Mouse (Mus musculus): ENCODE data around the gene Tpte. TPM values are rescaled to one million over a fixed set of nuclear protein-coding genes. Genes with fewer than 3 reads are reported as not detected.

Gene Tpte
- total RNA-seq, 1 experiment from 2014 or later = not detected

DNA sequence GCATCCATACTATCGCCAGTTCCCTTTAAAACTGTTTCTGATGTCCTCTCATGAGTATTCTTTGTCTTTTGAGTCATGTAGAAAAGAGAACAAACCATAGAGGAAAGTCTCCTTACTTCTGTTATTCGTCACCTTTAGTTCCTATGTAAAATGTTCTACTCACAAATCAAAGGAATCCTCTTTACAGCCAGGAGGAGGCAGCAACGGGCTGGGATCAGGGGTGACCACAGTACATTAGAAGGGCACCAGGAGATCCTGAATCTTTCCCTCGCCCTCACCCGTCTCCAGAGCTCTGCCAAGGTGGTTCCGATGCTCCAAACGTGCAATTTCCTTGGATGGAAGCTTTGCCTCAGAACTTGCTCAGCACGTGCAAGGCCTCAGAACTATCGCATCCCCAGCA is 28.2 kb downstream of the Tpte start:
- ATAC-seq (replicated peaks in 1 of 2; ENCODE audit: insufficient read depth in 1 of 2, low FRiP score in 2 of 2, low TSS enrichment in 1 of 2, low read depth in 1 of 2, poor library complexity in 2 of 2, severe bottlenecking in 2 of 2) = 0 out of 4 replicates have a peak, but pooled peaks of 1 of the 2 experiments have one; percentile 32

DNA sequence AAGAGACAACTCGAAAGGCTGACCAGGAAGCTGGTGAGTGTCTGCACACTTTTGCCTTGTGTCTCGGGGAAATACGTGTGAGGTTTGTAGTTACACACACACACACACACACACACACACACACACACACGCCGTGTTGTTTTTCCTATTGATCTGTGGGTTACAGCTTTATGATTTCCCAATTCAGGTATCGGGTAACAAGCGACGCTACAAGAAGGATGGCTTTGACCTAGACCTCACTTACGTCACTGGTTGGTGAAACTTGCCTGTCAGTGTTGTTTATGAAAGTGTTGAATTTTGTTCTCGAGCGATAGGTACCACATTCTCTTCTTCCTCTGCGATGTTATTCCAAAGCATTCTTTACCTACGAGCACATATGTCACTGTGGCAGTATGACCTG is 52.2 kb downstream of the Tpte start:
- ATAC-seq (replicated peaks in 1 of 2; ENCODE audit: insufficient read depth in 1 of 2, low FRiP score in 2 of 2, low TSS enrichment in 1 of 2, low read depth in 1 of 2, poor library complexity in 2 of 2, severe bottlenecking in 2 of 2) = no peak

DNA sequence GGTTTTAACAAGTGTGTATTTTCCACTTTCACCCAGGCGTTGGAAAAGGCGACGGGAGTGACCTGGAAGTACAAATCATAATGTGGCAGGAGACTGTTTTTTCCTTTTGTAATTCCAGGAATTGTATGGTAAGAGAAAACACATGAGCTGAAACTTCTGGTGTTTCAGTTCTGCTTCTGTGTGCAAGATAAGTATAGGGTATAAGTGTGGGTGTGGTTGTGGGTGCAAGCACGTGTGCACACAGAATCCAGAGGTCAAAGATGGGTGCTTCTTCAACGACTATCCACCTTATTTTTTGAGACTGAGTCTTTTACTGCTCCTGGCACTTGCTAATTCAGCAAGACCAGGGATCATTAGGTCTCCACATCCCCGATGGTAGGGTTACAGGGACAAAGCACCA is 76.1 kb downstream of the Tpte start:
- no peak for ATAC-seq (replicated peaks in 1 of 2; ENCODE audit: insufficient read depth in 1 of 2, low FRiP score in 2 of 2, low TSS enrichment in 1 of 2, low read depth in 1 of 2, poor library complexity in 2 of 2, severe bottlenecking in 2 of 2)

DNA sequence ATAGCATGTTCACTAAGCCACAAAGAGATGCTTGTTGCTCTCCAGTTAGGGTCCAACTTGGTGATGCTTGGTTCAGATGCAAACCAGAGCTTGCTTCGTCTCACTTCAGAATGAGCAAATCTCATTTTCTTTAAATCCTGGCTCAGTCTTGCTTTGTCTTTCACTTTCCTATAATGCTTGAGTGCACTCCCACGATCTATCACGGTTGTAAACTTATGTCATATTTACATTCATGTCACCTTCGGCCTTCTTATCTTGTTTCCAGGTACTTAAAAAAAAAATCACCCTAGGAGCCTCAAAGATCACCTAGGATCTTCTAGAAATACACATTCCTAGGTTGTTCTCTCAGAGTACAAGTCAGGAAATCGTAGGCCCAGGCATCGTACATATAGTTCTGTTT is 76.6 kb downstream of the Tpte start:
- ATAC-seq (replicated peaks in 1 of 2; ENCODE audit: insufficient read depth in 1 of 2, low FRiP score in 2 of 2, low TSS enrichment in 1 of 2, low read depth in 1 of 2, poor library complexity in 2 of 2, severe bottlenecking in 2 of 2) = no peak

DNA sequence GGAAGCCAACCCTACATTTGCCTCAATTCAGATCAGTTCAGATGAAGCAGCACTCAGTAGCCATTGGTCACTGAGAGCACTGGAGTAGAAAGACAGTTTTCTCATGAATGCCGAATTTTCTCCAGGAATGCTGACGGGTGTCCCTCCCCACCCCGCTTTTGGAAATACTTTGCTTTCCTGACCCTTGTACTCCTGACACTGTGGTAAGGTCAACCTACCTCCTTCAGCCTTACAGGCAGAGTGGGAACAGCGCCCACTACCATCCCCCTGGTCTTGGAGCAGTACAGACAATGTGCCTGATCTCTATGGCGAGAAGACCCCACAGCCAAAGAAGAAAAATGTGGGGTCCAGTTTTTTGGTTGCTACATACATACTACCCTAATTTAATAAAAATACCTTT is 93.1 kb downstream of the Tpte start:
- no peak for ATAC-seq (replicated peaks in 1 of 2; ENCODE audit: insufficient read depth in 1 of 2, low FRiP score in 2 of 2, low TSS enrichment in 1 of 2, low read depth in 1 of 2, poor library complexity in 2 of 2, severe bottlenecking in 2 of 2)

DNA sequence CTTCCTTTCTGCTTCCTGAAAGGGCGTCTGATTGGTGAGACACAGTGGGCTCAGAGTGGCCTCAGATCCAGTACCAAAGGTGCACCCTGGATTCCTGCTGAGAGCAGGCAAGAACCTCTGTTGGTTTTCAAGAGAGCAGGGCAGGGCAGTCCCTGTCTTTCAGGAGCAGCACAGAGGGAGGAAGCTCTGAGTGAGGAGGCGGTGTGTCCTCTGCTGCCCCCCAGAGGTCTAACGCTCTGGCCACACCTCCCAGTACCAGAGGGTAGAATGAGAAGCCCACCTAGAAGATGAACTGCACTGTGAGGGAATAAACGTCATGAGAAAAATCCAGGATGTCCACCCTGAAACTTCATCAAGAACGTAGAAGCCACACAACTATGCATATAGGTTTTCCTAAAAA is 93.7 kb downstream of the Tpte start:
- ATAC-seq (replicated peaks in 1 of 2; ENCODE audit: insufficient read depth in 1 of 2, low FRiP score in 2 of 2, low TSS enrichment in 1 of 2, low read depth in 1 of 2, poor library complexity in 2 of 2, severe bottlenecking in 2 of 2) = peak; percentile 94 to 98

DNA sequence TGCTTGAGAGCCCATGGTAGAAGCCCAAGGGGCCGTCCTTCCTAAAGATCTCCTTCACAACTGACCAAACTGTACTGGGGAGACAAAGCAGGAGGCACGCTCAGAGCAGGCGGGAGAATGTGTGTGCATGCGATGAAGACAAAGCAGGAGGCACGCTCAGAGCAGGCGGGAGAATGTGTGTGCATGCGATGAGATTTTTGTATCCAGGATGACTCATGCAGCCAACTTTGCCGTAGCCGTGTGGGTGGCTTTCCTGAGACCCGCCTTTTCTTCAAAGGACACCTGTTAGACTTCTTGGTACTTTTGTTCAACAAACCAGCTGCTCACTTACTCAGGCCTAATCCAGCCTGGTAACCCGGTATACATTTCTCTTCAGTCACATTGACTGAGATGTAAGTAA is 97.7 kb downstream of the Tpte start:
- ATAC-seq (replicated peaks in 1 of 2; ENCODE audit: insufficient read depth in 1 of 2, low FRiP score in 2 of 2, low TSS enrichment in 1 of 2, low read depth in 1 of 2, poor library complexity in 2 of 2, severe bottlenecking in 2 of 2) = no peak

DNA sequence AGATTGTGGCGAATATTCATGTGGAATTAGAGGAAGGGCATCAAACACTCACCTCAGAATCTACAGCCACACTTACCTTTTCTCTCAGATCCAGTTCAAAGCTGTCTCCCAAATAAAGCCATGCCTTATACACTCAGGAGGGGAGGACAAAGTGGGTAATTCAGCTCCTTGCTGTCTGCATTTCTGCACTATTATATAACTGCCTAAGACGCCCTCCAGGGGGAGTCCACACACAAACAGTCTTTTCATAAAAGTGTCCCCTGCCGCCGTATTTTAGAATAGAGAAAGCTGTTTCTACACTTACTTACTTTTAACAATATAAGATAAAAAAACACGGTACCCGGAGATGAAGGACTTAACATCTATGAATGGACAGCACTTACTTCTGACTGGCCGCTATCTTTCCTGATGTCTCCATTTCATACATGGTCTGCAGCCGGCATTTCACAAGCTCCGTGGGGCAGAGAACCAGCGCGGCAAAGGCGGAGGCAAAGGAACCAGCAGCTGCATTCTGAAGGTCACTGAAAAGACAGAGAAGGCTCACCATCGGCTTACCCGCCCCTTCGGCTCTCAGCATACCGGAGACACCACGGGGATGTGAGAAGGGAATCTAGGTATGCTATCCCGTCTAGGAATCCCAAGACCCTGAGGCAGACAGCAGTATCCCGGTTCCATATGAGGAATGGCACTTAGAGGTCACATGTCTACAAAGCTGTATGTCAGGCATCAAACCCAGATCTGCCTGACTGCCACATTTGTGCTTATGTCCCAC is 99.8 kb downstream of the Tpte start:
- ATAC-seq (replicated peaks in 1 of 2; ENCODE audit: insufficient read depth in 1 of 2, low FRiP score in 2 of 2, low TSS enrichment in 1 of 2, low read depth in 1 of 2, poor library complexity in 2 of 2, severe bottlenecking in 2 of 2) = no peak

DNA sequence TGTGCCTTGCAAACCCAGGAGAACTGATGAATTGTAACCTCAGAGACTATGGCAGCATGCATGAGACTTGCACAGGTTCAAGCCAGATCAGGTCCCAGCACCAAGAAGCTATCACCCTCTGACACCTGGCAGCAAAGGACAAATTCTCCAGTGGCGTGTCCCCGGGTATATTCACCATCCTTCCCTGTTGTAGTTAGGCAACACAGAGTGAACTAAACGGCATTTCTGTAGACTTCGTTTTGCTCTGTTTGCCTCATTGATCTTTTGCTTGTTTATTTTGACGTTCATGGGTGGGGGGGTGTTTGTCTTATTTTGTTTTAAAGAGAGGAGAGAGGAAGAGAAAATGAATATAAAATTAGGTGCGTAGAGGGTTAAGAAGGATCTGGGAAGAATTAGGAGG is 101.9 kb downstream of the Tpte start:
- no peak for ATAC-seq (replicated peaks in 1 of 2; ENCODE audit: insufficient read depth in 1 of 2, low FRiP score in 2 of 2, low TSS enrichment in 1 of 2, low read depth in 1 of 2, poor library complexity in 2 of 2, severe bottlenecking in 2 of 2)

DNA sequence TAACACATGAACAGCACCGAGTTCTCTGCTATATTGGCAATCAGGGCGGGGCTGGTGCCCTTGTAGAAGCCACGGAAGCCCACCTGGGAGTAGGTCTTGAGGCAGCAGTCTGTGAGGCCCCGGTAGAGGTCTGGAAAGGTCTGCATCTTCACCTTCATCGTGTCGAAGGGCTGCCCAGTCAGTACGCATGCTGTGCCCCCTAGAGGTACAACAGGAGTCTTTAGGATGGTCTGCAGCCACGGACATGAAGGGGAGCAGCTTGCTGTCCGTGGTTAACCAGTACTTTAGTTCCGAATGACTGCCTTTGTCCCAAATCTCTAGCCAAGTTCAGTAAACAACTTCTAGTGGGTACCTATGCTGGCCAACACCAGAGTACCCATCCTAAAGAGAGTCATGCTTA is 106.6 kb downstream of the Tpte start:
- ATAC-seq (replicated peaks in 1 of 2; ENCODE audit: insufficient read depth in 1 of 2, low FRiP score in 2 of 2, low TSS enrichment in 1 of 2, low read depth in 1 of 2, poor library complexity in 2 of 2, severe bottlenecking in 2 of 2) = no peak

DNA sequence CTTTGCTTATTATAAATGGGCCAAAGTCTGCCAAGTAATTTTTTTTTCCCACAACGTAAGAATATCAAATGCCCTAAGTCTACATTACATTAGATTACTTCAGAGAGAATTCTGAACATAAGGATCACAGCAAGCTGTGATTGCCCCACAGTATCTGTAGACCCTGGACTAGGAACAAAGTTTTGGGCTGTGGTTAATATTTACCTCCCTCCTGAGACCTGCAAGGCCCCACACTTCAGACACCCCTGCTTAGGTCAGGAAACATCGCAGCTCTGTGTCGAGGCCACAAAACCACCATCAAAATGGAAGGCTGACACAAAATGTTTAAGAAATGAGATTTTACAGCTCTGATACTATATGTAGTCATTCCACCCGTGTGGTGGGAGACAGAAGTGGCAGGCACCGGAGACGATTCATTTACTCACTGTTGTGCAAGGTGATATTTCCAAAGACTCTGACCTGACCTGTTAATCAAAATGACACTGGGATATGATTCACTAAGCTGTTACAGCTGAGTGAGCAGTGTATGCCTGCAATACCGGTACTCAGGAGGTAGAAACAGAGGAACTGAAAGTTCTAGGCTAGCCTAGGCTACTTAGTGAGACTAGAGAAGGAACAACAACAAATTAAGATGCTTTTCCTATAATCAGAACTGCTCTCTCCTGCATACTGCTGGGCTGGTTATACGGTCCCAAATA is 107.7 kb downstream of the Tpte start:
- ATAC-seq (replicated peaks in 1 of 2; ENCODE audit: insufficient read depth in 1 of 2, low FRiP score in 2 of 2, low TSS enrichment in 1 of 2, low read depth in 1 of 2, poor library complexity in 2 of 2, severe bottlenecking in 2 of 2) = no peak; a peak in 1 of 4 replicates

DNA sequence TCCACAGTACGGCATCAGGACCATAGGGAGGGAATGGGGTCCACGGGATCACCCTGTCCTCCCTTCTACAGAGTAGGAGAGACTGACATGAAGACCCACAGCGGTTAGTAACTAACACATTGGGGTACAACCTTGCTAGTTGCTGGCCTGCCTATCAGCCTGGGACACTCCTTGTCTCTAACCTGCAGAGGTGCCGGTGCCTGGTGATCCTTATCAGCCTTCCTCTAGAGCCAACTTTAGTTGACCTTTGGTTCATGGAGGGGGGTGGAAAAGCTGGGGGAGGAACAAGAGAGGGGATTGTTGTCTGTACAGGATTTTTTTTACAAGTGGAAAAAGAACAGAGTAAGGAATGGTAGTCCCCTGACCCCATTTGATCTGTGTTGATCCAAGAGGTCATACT is 111.2 kb downstream of the Tpte start:
- ATAC-seq (replicated peaks in 1 of 2; ENCODE audit: insufficient read depth in 1 of 2, low FRiP score in 2 of 2, low TSS enrichment in 1 of 2, low read depth in 1 of 2, poor library complexity in 2 of 2, severe bottlenecking in 2 of 2) = no peak

DNA sequence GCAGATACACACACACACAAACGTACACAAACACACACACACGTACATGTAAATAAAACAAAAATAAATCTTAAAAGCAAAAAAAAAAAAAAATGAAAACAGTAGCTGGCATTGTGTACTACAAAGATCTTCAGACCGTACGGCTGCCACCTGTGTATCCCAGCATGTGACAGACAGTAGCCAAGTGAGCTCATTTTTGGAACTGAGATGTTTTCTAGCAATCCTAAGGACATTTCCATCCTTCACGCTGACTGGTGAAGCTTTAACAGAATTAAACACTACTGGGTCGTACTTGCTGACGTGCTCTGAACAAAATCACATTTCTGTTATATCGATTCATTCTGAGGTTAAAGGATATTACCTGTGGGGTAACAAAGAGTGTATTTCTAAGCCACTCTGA is 112.0 kb downstream of the Tpte start:
- no peak for ATAC-seq (replicated peaks in 1 of 2; ENCODE audit: insufficient read depth in 1 of 2, low FRiP score in 2 of 2, low TSS enrichment in 1 of 2, low read depth in 1 of 2, poor library complexity in 2 of 2, severe bottlenecking in 2 of 2)

DNA sequence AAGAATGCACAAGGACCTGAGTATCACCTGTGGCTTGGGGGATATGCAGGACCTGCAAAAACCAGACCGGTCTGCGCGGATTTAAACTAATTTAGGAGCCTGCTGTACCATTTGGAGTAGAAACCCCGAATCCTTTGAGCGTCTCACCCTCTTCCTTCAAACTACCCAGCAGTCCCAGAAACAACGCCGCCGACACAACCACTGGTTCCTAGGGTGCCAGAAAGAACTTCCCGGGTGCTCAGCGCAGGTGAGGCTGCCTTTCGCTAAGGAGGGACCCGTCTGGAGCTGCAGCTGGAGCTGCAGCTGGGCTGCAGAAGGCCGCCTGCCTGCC is 114.5 kb downstream of the Tpte start:
- ATAC-seq (replicated peaks in 1 of 2; ENCODE audit: insufficient read depth in 1 of 2, low FRiP score in 2 of 2, low TSS enrichment in 1 of 2, low read depth in 1 of 2, poor library complexity in 2 of 2, severe bottlenecking in 2 of 2) = no peak

DNA sequence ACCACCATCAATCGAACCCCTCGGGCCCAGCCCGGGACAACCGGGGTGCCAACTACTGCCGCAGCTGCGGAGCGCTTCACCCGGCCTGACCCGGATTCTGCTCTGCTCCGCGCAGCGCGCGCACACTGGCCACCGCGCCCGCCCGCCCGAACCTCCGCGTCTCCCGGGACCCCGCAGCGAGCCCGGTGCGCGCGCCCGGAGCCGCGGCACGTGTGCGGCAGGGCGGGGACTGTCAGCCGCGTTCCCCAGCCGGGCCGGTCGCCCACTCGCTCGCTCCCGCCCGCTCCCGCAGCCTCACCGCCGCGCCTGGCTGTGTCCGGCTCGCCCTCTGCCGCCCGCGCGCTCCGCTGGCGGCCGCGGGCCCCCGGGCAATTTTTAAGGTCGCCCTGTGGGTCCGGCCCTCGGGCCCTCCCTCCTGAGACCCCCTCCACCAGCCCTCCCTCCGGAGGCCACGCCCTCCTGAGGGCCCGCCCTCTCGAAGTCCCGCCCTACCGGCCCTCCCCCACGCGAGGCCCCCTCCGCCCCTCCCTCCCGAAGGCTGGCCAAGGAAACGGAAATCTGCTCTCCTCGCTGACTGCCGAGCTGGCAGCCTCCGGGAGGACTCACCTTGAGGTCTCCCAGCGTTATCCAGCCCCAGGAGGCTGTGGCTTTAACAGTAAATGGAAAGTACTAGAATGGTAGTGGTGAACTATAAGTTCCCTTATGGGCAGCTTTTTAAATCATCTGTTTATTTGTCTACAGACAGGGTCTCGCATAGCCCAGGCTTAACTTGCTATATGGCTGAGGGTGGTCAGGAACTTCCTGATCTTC is 115.1 kb downstream of the Tpte start, which contains the start of gene Slc25a15:
Gene Slc25a15 (minus strand): TSS at position 456 of the 810 bp plus-strand sequence.
- peak; percentile 84 for ATAC-seq (replicated peaks in 1 of 2; ENCODE audit: insufficient read depth in 1 of 2, low FRiP score in 2 of 2, low TSS enrichment in 1 of 2, low read depth in 1 of 2, poor library complexity in 2 of 2, severe bottlenecking in 2 of 2)

DNA sequence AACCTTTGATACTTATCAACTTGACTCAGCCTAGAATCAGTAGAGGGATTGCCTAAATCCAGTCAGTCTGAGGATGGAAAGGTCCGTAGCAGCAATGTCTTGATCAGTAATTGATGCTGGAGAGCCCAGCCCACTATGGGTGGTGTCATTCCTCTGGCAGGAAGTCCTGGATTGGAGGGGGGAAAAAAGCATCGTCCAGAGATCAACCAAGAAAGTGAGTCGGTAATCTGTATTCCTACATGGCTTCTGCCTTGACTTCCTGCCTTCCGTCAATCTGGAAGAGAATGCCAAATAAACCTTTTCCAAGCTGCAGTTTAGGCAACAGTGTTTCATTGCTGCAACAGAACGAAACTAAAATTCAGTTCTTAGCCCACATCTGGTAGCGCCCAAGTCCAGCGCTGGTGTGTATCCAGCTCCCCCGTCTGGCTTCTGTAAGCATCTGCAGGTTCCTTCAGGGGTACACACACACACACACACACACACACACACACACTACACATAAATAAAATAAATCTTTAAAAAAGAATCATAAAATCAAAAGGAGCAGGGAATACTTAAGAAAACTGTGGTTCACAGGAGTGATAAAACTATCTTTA is 116.1 kb downstream of the Tpte start:
- ATAC-seq (replicated peaks in 1 of 2; ENCODE audit: insufficient read depth in 1 of 2, low FRiP score in 2 of 2, low TSS enrichment in 1 of 2, low read depth in 1 of 2, poor library complexity in 2 of 2, severe bottlenecking in 2 of 2) = no peak

DNA sequence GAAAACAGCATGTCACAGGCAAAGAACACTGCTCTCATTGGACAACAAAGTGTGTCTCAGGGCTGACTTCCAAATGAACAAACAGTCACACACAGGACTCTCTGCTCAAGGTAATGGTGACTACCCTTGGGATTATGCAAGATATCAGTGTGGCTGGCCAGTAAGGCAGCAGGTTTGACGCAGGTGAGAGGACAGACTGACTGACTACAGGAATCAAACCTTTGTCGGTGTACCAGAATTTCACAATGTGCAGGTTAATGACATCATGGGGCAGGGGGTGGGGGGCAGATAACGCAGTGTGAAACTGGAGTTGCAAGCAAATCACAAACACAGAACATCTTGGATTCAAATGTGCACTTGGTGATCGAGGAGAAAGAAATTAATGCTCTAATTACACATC is 117.4 kb downstream of the Tpte start:
- ATAC-seq (replicated peaks in 1 of 2; ENCODE audit: insufficient read depth in 1 of 2, low FRiP score in 2 of 2, low TSS enrichment in 1 of 2, low read depth in 1 of 2, poor library complexity in 2 of 2, severe bottlenecking in 2 of 2) = no peak

DNA sequence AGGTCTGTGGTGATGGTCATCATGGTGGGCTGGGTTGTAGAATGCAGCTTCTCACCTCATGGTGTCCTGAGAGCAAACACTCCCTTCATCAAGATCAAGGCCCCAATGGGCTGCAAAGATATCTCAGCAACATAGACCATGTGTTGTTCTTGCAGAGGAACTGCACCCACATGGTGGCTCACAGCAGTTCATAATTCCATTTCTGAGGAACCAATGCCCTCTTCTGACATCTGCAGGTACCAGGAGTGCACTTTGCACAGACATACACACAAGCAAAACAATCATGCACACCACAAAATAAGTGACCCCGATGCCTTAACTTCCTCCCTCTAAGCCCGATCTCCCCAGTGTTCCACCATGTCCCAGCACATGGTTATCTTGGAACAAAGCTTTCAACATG is 120.0 kb downstream of the Tpte start:
- no peak for ATAC-seq (replicated peaks in 1 of 2; ENCODE audit: insufficient read depth in 1 of 2, low FRiP score in 2 of 2, low TSS enrichment in 1 of 2, low read depth in 1 of 2, poor library complexity in 2 of 2, severe bottlenecking in 2 of 2)

Data from hematopoietic stem cell, adult 5-6 weeks (primary cell).